In the genomic region with DNA sequence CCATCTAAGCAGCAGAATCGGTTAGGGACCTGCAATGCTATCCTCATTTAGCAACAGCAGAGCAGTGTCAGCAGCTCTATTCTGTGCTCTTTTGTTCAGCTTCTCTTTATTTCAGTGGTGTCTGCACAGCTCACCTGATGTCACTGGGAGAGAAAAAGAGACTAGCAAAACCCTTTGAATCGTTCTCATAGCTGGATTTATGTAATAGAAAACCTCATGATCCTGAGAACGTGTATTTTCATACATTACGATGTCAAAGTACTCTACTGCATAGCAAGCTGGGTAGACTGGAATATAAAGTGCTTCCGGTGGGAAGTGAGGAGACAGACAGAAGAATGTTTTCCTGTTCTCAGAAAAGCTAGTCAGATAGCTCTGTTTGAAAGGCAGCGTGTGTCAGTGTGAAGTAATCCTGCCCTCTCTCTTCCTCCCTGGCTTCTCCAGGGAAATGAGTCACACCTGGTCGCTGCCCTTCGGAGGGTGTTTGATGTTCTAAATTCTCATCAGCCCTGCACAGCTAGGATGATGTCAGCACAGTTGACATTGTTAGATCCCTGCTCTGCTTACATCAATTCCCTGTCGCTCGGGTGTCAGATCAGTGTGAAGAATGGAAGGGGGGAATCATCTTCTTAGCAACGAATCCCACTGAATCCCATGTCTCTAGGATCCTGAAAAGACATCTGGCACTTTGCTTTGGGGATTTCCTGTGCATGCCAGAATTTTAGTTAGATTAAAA, we compare ENCODE assay signal across 11 mouse cellular contexts.
A peak's percentile ranks its signal among the peaks of the same experiment; 100 is the strongest.
DNase-seq lines count a peak whose midpoint lies in the region; ATAC-seq lines count a peak whose summit lies in the region.
"Had no signal": no experiment of that assay in that cellular context is flagged by ENCODE, and none has a peak within 500 bp of the region (broad histone marks: within the 10 kb centered on the region; RNA-seq: fewer than 3 reads in every experiment).

No protein-coding gene starts in this region.

- H3K27me3 ChIP-seq in heart, embryonic 12.5 days (replicated peaks): no peaks in the 10 kb centered on the region
- H3K27me3 ChIP-seq: CH12.LX; embryonic facial prominence, embryonic 13.5 days; liver, embryonic 15.5 days had no signal

- H3K9me3 ChIP-seq in heart, embryonic 12.5 days (replicated peaks): no peaks in the 10 kb centered on the region
- H3K9me3 ChIP-seq: embryonic facial prominence, embryonic 13.5 days; liver, embryonic 15.5 days had no signal

- 31% methylated on average over 11 of the region's 11 CpGs for WGBS in heart, embryonic 12.5 days

- no peak overlapping the region for H3K9ac ChIP-seq in heart, embryonic 12.5 days
- H3K9ac ChIP-seq: embryonic facial prominence, embryonic 13.5 days; liver, embryonic 15.5 days had no signal

- H3K4me1 ChIP-seq in heart, embryonic 12.5 days (replicated peaks): peaks cover 8% of the 10 kb centered on the region
- H3K4me1 ChIP-seq: liver, embryonic 15.5 days had no signal

- peak overlapping the region; percentile 30; the same call in 1 of the 2 replicates for H3K4me2 ChIP-seq in heart, embryonic 12.5 days
- H3K4me2 ChIP-seq: embryonic facial prominence, embryonic 13.5 days; liver, embryonic 15.5 days had no signal

- no peak for ATAC-seq in heart, embryonic 12.5 days (ENCODE audit: insufficient number of reproducible peaks, low FRiP score)
- ATAC-seq in monocyte, adult 5-6 weeks (replicated peaks; ENCODE audit: insufficient number of reproducible peaks, low FRiP score, low TSS enrichment, poor library complexity, severe bottlenecking): no peak

- no peak overlapping the region for H3K4me3 ChIP-seq in heart, embryonic 12.5 days
- H3K4me3 ChIP-seq: embryonic facial prominence, embryonic 13.5 days; liver, embryonic 15.5 days had no signal

- 0 out of 2 replicates have a peak overlapping the region, but pooled peaks have one; percentile 8 for H3K27ac ChIP-seq in heart, embryonic 12.5 days (ENCODE audit: poor library complexity, severe bottlenecking)
- H3K27ac ChIP-seq: embryonic facial prominence, embryonic 13.5 days; liver, embryonic 15.5 days had no signal

- DNase-seq in heart, postnatal 25 days (ENCODE audit: low spot score): no peak
- DNase-seq in 3134 (ENCODE audit: extremely low read depth, insufficient read length, low spot score): peak; percentile 17
- DNase-seq in embryo, embryonic 9.5 days (ENCODE audit: extremely low spot score): peak; percentile 2
- DNase-seq in layer of hippocampus, postnatal 10 days (ENCODE audit: low spot score in 2 of 2): peak; percentile 12 to 18
- peak; percentile 1 for DNase-seq in skeletal muscle tissue, adult 2 months (ENCODE audit: low read depth, low spot score)
- DNase-seq in urinary bladder, adult 18-20 months (ENCODE audit: low spot score in 2 of 2): no peak

- intact Hi-C loops in heart, postnatal 25 days (cut with DNase I): no loop called here

- no peaks in the 10 kb centered on the region for H3K36me3 ChIP-seq in heart, embryonic 12.5 days
- H3K36me3 ChIP-seq: embryonic facial prominence, embryonic 13.5 days; liver, embryonic 15.5 days had no signal

Comparison
In these comparisons a context has a peak if more than half of its experiments do, and no peak if none do; other contexts are left out.
1. DNase-seq: peak in 3134 (single experiment), embryo, embryonic 9.5 days (single experiment), layer of hippocampus, postnatal 10 days (2 of 2) and skeletal muscle tissue, adult 2 months (single experiment); none in heart, postnatal 25 days (single experiment) and urinary bladder, adult 18-20 months (0 of 2).